Mouse (Mus musculus): ENCODE data around the gene Pnmal1. TPM values are rescaled to one million over a fixed set of nuclear protein-coding genes. Genes with fewer than 3 reads are reported as not detected.

The Pnmal1 gene
- total and polyA plus RNA-seq, 3 experiments = 0.01 to 0.05 TPM; not detected in 1

- ATAC-seq (ENCODE audit: extremely low read depth, insufficient number of reproducible peaks, low FRiP score, poor library complexity, severe bottlenecking) (no peak), DNase-seq (ENCODE audit: low spot score) (no peak)
- Histone ChIP-seq H3K36me3 (replicated peaks) (no peaks in the 10 kb centered on the region), H3K4me1 (ENCODE audit: insufficient read depth, low read depth, low read length) (peaks cover 4% of the 10 kb centered on the region; the same call in 1 of the 2 replicates), H3K27me3 (ENCODE audit: insufficient read depth, low read length) (0 out of 2 replicates have a peak, but pooled peaks cover 6% of the 10 kb centered on the region), H3K9me3 (replicated peaks) (no peaks in the 10 kb centered on the region), H3K4me3 (ENCODE audit: low read depth, low read length) (no peak overlapping the region)
- no peak for TF ChIP-seq GATA1 (IDR thresholded peaks at IDR 0.05; ENCODE audit: borderline replicate concordance, low read length)
- TF ChIP-seq CTCF (IDR thresholded peaks at IDR 0.05; ENCODE audit: low read depth, low read length) = no peak
- no peak for TF ChIP-seq POLR2AphosphoS5 (IDR thresholded peaks at IDR 0.05; ENCODE audit: insufficient replicate concordance, low read depth, low read length)
- TF ChIP-seq TAL1 (conservative IDR thresholded peaks at IDR 0.05; ENCODE audit: low read depth, low read length) = no peak
- no peak for TF ChIP-seq GATA2 (IDR thresholded peaks at IDR 0.05; ENCODE audit: borderline replicate concordance, low read depth, low read length)
These were observed 8.9 kb downstream of the Pnmal1 start for GRCm38 (mm10) chr7:16968414-16968813.

GRCm38 (mm10) chr7:16971160-16971559, 11.7 kb downstream of the Pnmal1 start:
- no peaks in the 10 kb centered on the region for H3K36me3 ChIP-seq (replicated peaks)
- DNase-seq (ENCODE audit: low spot score) (no peak), ATAC-seq (ENCODE audit: extremely low read depth, insufficient number of reproducible peaks, low FRiP score, poor library complexity, severe bottlenecking) (no peak)
- H3K9me3 ChIP-seq (replicated peaks) = no peaks in the 10 kb centered on the region
- peaks cover 6% of the 10 kb centered on the region for H3K4me1 ChIP-seq (ENCODE audit: insufficient read depth, low read depth, low read length)
- H3K27me3 ChIP-seq (ENCODE audit: insufficient read depth, low read length) = no peaks in the 10 kb centered on the region; the same call in 1 of the 2 replicates
- no peak overlapping the region for H3K4me3 ChIP-seq (ENCODE audit: low read depth, low read length)
- no peak for TF ChIP-seq POLR2AphosphoS5 (IDR thresholded peaks at IDR 0.05; ENCODE audit: insufficient replicate concordance, low read depth, low read length)
- TF ChIP-seq GATA2 (IDR thresholded peaks at IDR 0.05; ENCODE audit: borderline replicate concordance, low read depth, low read length) = no peak
- TF ChIP-seq TAL1 (conservative IDR thresholded peaks at IDR 0.05; ENCODE audit: low read depth, low read length) = no peak
- no peak for TF ChIP-seq GATA1 (IDR thresholded peaks at IDR 0.05; ENCODE audit: borderline replicate concordance, low read length)
- TF ChIP-seq CTCF (IDR thresholded peaks at IDR 0.05; ENCODE audit: low read depth, low read length) = no peak

GRCm38 (mm10) chr7:16974018-16974417, 14.5 kb downstream of the Pnmal1 start:
- Histone ChIP-seq H3K4me1 (ENCODE audit: insufficient read depth, low read depth, low read length) (peaks cover 22% of the 10 kb centered on the region), H3K27me3 (ENCODE audit: insufficient read depth, low read length) (peaks cover 2% of the 10 kb centered on the region; the same call in 1 of the 2 replicates), H3K36me3 (replicated peaks) (no peaks in the 10 kb centered on the region), H3K9me3 (replicated peaks) (no peaks in the 10 kb centered on the region), H3K4me3 (ENCODE audit: low read depth, low read length) (no peak overlapping the region)
- no peak for DNase-seq (ENCODE audit: low spot score)
- no peak for ATAC-seq (ENCODE audit: extremely low read depth, insufficient number of reproducible peaks, low FRiP score, poor library complexity, severe bottlenecking)
- no peak for TF ChIP-seq POLR2AphosphoS5 (IDR thresholded peaks at IDR 0.05; ENCODE audit: insufficient replicate concordance, low read depth, low read length)
- no peak for TF ChIP-seq CTCF (IDR thresholded peaks at IDR 0.05; ENCODE audit: low read depth, low read length)
- TF ChIP-seq GATA2 (IDR thresholded peaks at IDR 0.05; ENCODE audit: borderline replicate concordance, low read depth, low read length) = no peak
- no peak for TF ChIP-seq TAL1 (conservative IDR thresholded peaks at IDR 0.05; ENCODE audit: low read depth, low read length)
- no peak for TF ChIP-seq GATA1 (IDR thresholded peaks at IDR 0.05; ENCODE audit: borderline replicate concordance, low read length)

GRCm38 (mm10) chr7:16976298-16976697, 16.8 kb downstream of the Pnmal1 start:
- DNase-seq (ENCODE audit: low spot score) (no peak), ATAC-seq (ENCODE audit: extremely low read depth, insufficient number of reproducible peaks, low FRiP score, poor library complexity, severe bottlenecking) (no peak)
- no peaks in the 10 kb centered on the region for H3K9me3 ChIP-seq (replicated peaks)
- no peak for TF ChIP-seq GATA1 (IDR thresholded peaks at IDR 0.05; ENCODE audit: borderline replicate concordance, low read length)
- TF ChIP-seq TAL1 (conservative IDR thresholded peaks at IDR 0.05; ENCODE audit: low read depth, low read length) = no peak
- no peak for TF ChIP-seq GATA2 (IDR thresholded peaks at IDR 0.05; ENCODE audit: borderline replicate concordance, low read depth, low read length)
- no peak for TF ChIP-seq CTCF (IDR thresholded peaks at IDR 0.05; ENCODE audit: low read depth, low read length)
- TF ChIP-seq POLR2AphosphoS5 (IDR thresholded peaks at IDR 0.05; ENCODE audit: insufficient replicate concordance, low read depth, low read length) = no peak
- peaks cover 2% of the 10 kb centered on the region; the same call in 1 of the 2 replicates for H3K27me3 ChIP-seq (ENCODE audit: insufficient read depth, low read length)
- no peak overlapping the region for H3K4me3 ChIP-seq (ENCODE audit: low read depth, low read length)
- H3K4me1 ChIP-seq (ENCODE audit: insufficient read depth, low read depth, low read length) = peaks cover 39% of the 10 kb centered on the region
- no peaks in the 10 kb centered on the region for H3K36me3 ChIP-seq (replicated peaks)

- TF ChIP-seq POLR2AphosphoS5 (IDR thresholded peaks at IDR 0.05; ENCODE audit: insufficient replicate concordance, low read depth, low read length) = no peak
- TF ChIP-seq GATA2 (IDR thresholded peaks at IDR 0.05; ENCODE audit: borderline replicate concordance, low read depth, low read length) = no peak
- no peak for TF ChIP-seq CTCF (IDR thresholded peaks at IDR 0.05; ENCODE audit: low read depth, low read length)
- TF ChIP-seq GATA1 (IDR thresholded peaks at IDR 0.05; ENCODE audit: borderline replicate concordance, low read length) = no peak
- TF ChIP-seq TAL1 (conservative IDR thresholded peaks at IDR 0.05; ENCODE audit: low read depth, low read length) = no peak
- no peaks in the 10 kb centered on the region for H3K9me3 ChIP-seq (replicated peaks)
- H3K27me3 ChIP-seq (ENCODE audit: insufficient read depth, low read length) = peaks cover 5% of the 10 kb centered on the region
- no peak for DNase-seq (ENCODE audit: low spot score)
- no peak for ATAC-seq (ENCODE audit: extremely low read depth, insufficient number of reproducible peaks, low FRiP score, poor library complexity, severe bottlenecking)
- H3K36me3 ChIP-seq (replicated peaks) = no peaks in the 10 kb centered on the region
- H3K4me1 ChIP-seq (ENCODE audit: insufficient read depth, low read depth, low read length) = peaks cover 41% of the 10 kb centered on the region
- H3K4me3 ChIP-seq (ENCODE audit: low read depth, low read length) = no peak overlapping the region
These were observed 18.7 kb downstream of the Pnmal1 start for GRCm38 (mm10) chr7:16978173-16978572.

GRCm38 (mm10) chr7:16978593-16978992, 19.1 kb downstream of the Pnmal1 start:
- peaks cover 41% of the 10 kb centered on the region for H3K4me1 ChIP-seq (ENCODE audit: insufficient read depth, low read depth, low read length)
- no peak overlapping the region for H3K4me3 ChIP-seq (ENCODE audit: low read depth, low read length)
- peaks cover 5% of the 10 kb centered on the region for H3K27me3 ChIP-seq (ENCODE audit: insufficient read depth, low read length)
- DNase-seq (ENCODE audit: low spot score) = no peak
- TF ChIP-seq CTCF (IDR thresholded peaks at IDR 0.05; ENCODE audit: low read depth, low read length) (no peak), GATA2 (IDR thresholded peaks at IDR 0.05; ENCODE audit: borderline replicate concordance, low read depth, low read length) (no peak), GATA1 (IDR thresholded peaks at IDR 0.05; ENCODE audit: borderline replicate concordance, low read length) (no peak), TAL1 (conservative IDR thresholded peaks at IDR 0.05; ENCODE audit: low read depth, low read length) (no peak), POLR2AphosphoS5 (IDR thresholded peaks at IDR 0.05; ENCODE audit: insufficient replicate concordance, low read depth, low read length) (no peak)
- H3K9me3 ChIP-seq (replicated peaks) = no peaks in the 10 kb centered on the region
- no peaks in the 10 kb centered on the region for H3K36me3 ChIP-seq (replicated peaks)
- ATAC-seq (ENCODE audit: extremely low read depth, insufficient number of reproducible peaks, low FRiP score, poor library complexity, severe bottlenecking) = no peak
